ENCODE assay signal across 27 mouse cellular contexts in the genomic region with DNA sequence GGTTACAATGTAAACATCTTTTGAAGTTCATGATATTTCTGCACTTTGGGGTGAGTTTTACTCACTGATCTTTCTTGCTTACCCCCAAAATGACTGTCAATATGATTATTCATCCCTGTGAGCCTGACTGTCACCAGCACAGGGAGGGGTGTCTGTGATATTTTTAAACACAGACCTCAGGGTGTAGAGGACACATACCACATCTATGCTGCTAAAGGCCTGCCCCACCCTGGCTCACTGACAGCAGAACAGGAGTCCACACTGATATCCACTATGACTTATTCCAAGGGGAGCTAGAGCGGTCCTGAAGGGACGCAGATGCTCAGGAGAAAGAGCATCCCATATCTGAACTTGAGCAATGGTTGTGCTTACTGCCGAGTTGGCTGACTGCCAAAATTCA.
A peak's percentile ranks its signal among the peaks of the same experiment; 100 is the strongest.
DNase-seq lines count a peak whose midpoint lies in the region; ATAC-seq lines count a peak whose summit lies in the region.
"Had no signal": no experiment of that assay in that cellular context is flagged by ENCODE, and none has a peak within 500 bp of the region (broad histone marks: within the 10 kb centered on the region; RNA-seq: fewer than 3 reads in every experiment).

No protein-coding gene starts in this region.

- peaks cover 6% of the 10 kb centered on the region for H3K4me1 ChIP-seq in heart, embryonic 11.5 days (ENCODE audit: control insufficient read depth, insufficient read depth, low read length)
- H3K4me1 ChIP-seq: forebrain, embryonic 10.5 days; forebrain, embryonic 15.5 days; intestine, embryonic 15.5 days; midbrain, embryonic 15.5 days; neural tube, embryonic 13.5 days had no signal

- 51% methylated on average over 3 of the region's 3 CpGs for WGBS in heart, embryonic 11.5 days (ENCODE audit: insufficient replicate concordance)

- H3K9ac ChIP-seq in heart, embryonic 11.5 days (ENCODE audit: low read depth, low read length): no peak overlapping the region
- H3K9ac ChIP-seq: embryonic facial prominence, embryonic 13.5 days; forebrain, embryonic 15.5 days; intestine, embryonic 15.5 days; limb, embryonic 13.5 days; midbrain, embryonic 15.5 days; neural tube, embryonic 13.5 days had no signal

- no peak overlapping the region for H3K4me3 ChIP-seq in heart, embryonic 11.5 days (ENCODE audit: low read depth, low read length)
- H3K4me3 ChIP-seq: embryonic facial prominence, embryonic 13.5 days; forebrain, embryonic 10.5 days; forebrain, embryonic 15.5 days; gastrocnemius, adult 2 months; heart, adult 2 months; intestine, embryonic 15.5 days; layer of hippocampus, adult 2 months; left cerebral cortex, adult 2 months; limb, embryonic 13.5 days; midbrain, embryonic 15.5 days; neural tube, embryonic 13.5 days had no signal

- DNase-seq in heart, adult 11 months: peak; percentile 90
- DNase-seq in heart, postnatal 36 days: no peak
- DNase-seq in heart, postnatal 14 days: peak; percentile 8 to 29
- DNase-seq in T-cell, adult 2 months (ENCODE audit: low spot score): peak; percentile 37
- DNase-seq in natural killer cell, adult 2 months (ENCODE audit: low spot score in 2 of 2): peak; percentile 41 to 64
- DNase-seq in frontal cortex, postnatal 36 days (ENCODE audit: low spot score in 2 of 2): no peak
- DNase-seq: adrenal gland, adult 2 months; adrenal gland, postnatal 36 days; cerebellum, adult 18-20 months; gastrocnemius, adult 2 months; gastrocnemius, postnatal 36 days; heart, adult 2 months; kidney, adult 2 months; kidney, postnatal 36 days had no signal

- no peak overlapping the region for H3K4me2 ChIP-seq in heart, embryonic 11.5 days
- H3K4me2 ChIP-seq: embryonic facial prominence, embryonic 13.5 days; forebrain, embryonic 15.5 days; intestine, embryonic 15.5 days; limb, embryonic 13.5 days; liver, embryonic 11.5 days; midbrain, embryonic 15.5 days; neural tube, embryonic 13.5 days had no signal

- no peaks in the 10 kb centered on the region for H3K27me3 ChIP-seq in heart, embryonic 11.5 days (ENCODE audit: control insufficient read depth, insufficient read depth, low read length)
- H3K27me3 ChIP-seq: embryonic facial prominence, embryonic 13.5 days; forebrain, embryonic 15.5 days; intestine, embryonic 15.5 days; limb, embryonic 13.5 days; midbrain, embryonic 15.5 days; neural tube, embryonic 13.5 days had no signal

- no peak overlapping the region for H3K27ac ChIP-seq in heart, embryonic 11.5 days (ENCODE audit: low read depth, low read length)
- H3K27ac ChIP-seq: embryonic facial prominence, embryonic 13.5 days; forebrain, embryonic 10.5 days; forebrain, embryonic 15.5 days; heart, adult 2 months; intestine, embryonic 15.5 days; layer of hippocampus, adult 2 months; left cerebral cortex, adult 2 months; limb, embryonic 13.5 days; midbrain, embryonic 15.5 days; neural tube, embryonic 13.5 days had no signal

- intact Hi-C loops in heart, postnatal 36 days (cut with DNase I): no loop called here
- intact Hi-C loops in heart, postnatal 14 days (cut with DNase I): no loop called here

- no peaks in the 10 kb centered on the region for H3K36me3 ChIP-seq in heart, embryonic 11.5 days (ENCODE audit: control insufficient read depth, insufficient read depth, low read length)
- H3K36me3 ChIP-seq: embryonic facial prominence, embryonic 13.5 days; forebrain, embryonic 10.5 days; forebrain, embryonic 15.5 days; intestine, embryonic 15.5 days; limb, embryonic 13.5 days; midbrain, embryonic 15.5 days; neural tube, embryonic 13.5 days had no signal

- ATAC-seq in heart, embryonic 11.5 days (replicated peaks; ENCODE audit: insufficient number of reproducible peaks, low FRiP score, low TSS enrichment): no peak
- ATAC-seq: activated CD4-positive, CD25-positive, alpha-beta regulatory T cell, adult 4 months; forebrain, embryonic 15.5 days; hindbrain, embryonic 16.5 days; intestine, embryonic 15.5 days; midbrain, embryonic 15.5 days had no signal

- H3K9me3 ChIP-seq in heart, embryonic 11.5 days (replicated peaks; ENCODE audit: control insufficient read depth, low read length): no peaks in the 10 kb centered on the region
- H3K9me3 ChIP-seq: embryonic facial prominence, embryonic 13.5 days; forebrain, embryonic 10.5 days; forebrain, embryonic 15.5 days; intestine, embryonic 15.5 days; limb, embryonic 13.5 days; midbrain, embryonic 15.5 days; neural tube, embryonic 13.5 days had no signal

Comparison
In these comparisons a context has a peak if more than half of its experiments do, and no peak if none do; other contexts are left out.
1. DNase-seq: peak in heart, adult 11 months (single experiment), heart, postnatal 14 days (2 of 2), T-cell, adult 2 months (single experiment) and natural killer cell, adult 2 months (2 of 2); none in heart, postnatal 36 days (0 of 2) and frontal cortex, postnatal 36 days (0 of 2).